ENCODE assay signal across 22 mouse cellular contexts in the genomic region with DNA sequence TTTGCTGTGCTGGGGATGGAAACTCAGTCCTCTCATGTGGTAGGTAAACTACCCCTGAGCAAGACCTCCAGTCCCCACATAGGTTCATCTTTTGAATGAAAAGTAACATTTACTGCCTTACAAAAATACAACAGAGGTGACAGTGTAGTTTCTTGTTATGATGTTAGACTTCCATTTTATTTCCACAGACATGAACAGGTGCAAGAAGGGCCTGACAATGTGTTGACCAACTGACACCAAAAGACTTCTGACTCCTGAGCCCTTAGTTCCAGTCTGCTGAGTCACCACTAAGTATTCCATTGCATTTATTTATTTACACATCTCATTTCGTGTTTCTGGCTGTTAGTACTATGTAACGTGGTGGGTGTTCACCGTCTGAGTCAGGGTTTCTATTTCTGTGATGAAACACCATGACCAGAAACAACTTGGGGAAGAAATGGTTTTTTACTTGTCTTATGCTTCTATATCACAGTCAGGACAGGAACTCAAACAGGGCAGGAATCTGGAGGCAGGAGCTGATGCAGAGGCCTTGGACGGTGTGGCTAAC. TPM values are rescaled to one million over a fixed set of nuclear protein-coding genes. Genes with fewer than 3 reads are reported as not detected.
DNase-seq lines count a peak whose midpoint lies in the region; ATAC-seq lines count a peak whose summit lies in the region.
"Had no signal": no experiment of that assay in that cellular context is flagged by ENCODE, and none has a peak within 500 bp of the region (broad histone marks: within the 10 kb centered on the region; RNA-seq: fewer than 3 reads in every experiment).

No protein-coding gene starts in this region.

- peak overlapping the region; percentile 11; the same call in 1 of the 2 replicates for H3K27ac ChIP-seq in embryonic facial prominence, embryonic 13.5 days
- no peak overlapping the region for H3K27ac ChIP-seq in embryonic facial prominence, embryonic 10.5 days (replicated peaks)
- H3K27ac ChIP-seq: forebrain, embryonic 12.5 days; hindbrain, embryonic 12.5 days had no signal

- H3K4me3 ChIP-seq in embryonic facial prominence, embryonic 13.5 days: no peak overlapping the region
- H3K4me3 ChIP-seq in embryonic facial prominence, embryonic 10.5 days: no peak overlapping the region
- H3K4me3 ChIP-seq: forebrain, embryonic 12.5 days; gastrocnemius, adult 2 months; hindbrain, embryonic 12.5 days had no signal

- no peaks in the 10 kb centered on the region for H3K27me3 ChIP-seq in embryonic facial prominence, embryonic 13.5 days
- no peaks in the 10 kb centered on the region for H3K27me3 ChIP-seq in embryonic facial prominence, embryonic 10.5 days (replicated peaks; ENCODE audit: low read depth, poor library complexity, severe bottlenecking)
- H3K27me3 ChIP-seq: forebrain, embryonic 12.5 days; hindbrain, embryonic 12.5 days had no signal

- WGBS in embryonic facial prominence, embryonic 13.5 days: 73% methylated on average over 4 of the region's 4 CpGs
- WGBS in embryonic facial prominence, embryonic 10.5 days: 78% methylated on average over 4 of the region's 4 CpGs

- no peak for DNase-seq in embryonic facial prominence, embryonic 10.5 days (ENCODE audit: low spot score)
- DNase-seq in right cerebral cortex, adult 18-20 months: peak; percentile 4
- no peak for DNase-seq in right cerebral cortex, postnatal 25 days
- peak; percentile 23 for DNase-seq in fibroblast of lung, adult 2 months (ENCODE audit: low read depth)
- DNase-seq in cerebellum, postnatal 25 days: no peak
- DNase-seq in spleen, adult 18-20 months: no peak
- DNase-seq: adrenal gland, postnatal 10 days; cerebellum, adult 11-12 months; cerebellum, adult 9-10 months; cerebellum, postnatal 36 days; gastrocnemius, adult 2 months; gastrocnemius, postnatal 25 days; heart, postnatal 10 days; heart, postnatal 4 days had no signal

- peaks cover 15% of the 10 kb centered on the region for H3K36me3 ChIP-seq in embryonic facial prominence, embryonic 13.5 days
- peaks cover 19% of the 10 kb centered on the region for H3K36me3 ChIP-seq in embryonic facial prominence, embryonic 10.5 days (replicated peaks)
- H3K36me3 ChIP-seq: forebrain, embryonic 12.5 days; G1E; hindbrain, embryonic 12.5 days had no signal

- no peaks in the 10 kb centered on the region for H3K9me3 ChIP-seq in embryonic facial prominence, embryonic 13.5 days
- H3K9me3 ChIP-seq in embryonic facial prominence, embryonic 10.5 days: no peaks in the 10 kb centered on the region
- H3K9me3 ChIP-seq: forebrain, embryonic 12.5 days; G1E; hindbrain, embryonic 12.5 days had no signal

- no peak overlapping the region for H3K9ac ChIP-seq in embryonic facial prominence, embryonic 13.5 days
- H3K9ac ChIP-seq: forebrain, embryonic 12.5 days; hindbrain, embryonic 12.5 days had no signal

- ATAC-seq in embryonic facial prominence, embryonic 13.5 days (ENCODE audit: insufficient number of reproducible peaks, insufficient read depth, low FRiP score, low TSS enrichment, low read depth): no peak
- ATAC-seq: CD4-positive, CD25-positive, alpha-beta regulatory T cell, adult 4 months; forebrain, embryonic 16.5 days; hindbrain, embryonic 16.5 days; inflammation-experienced regulatory T-cells, adult 6 months had no signal

- H3K4me1 ChIP-seq in embryonic facial prominence, embryonic 13.5 days: peaks cover 25% of the 10 kb centered on the region
- peaks cover 16% of the 10 kb centered on the region for H3K4me1 ChIP-seq in embryonic facial prominence, embryonic 10.5 days
- H3K4me1 ChIP-seq: forebrain, embryonic 12.5 days; hindbrain, embryonic 12.5 days had no signal

- no peak overlapping the region for H3K4me2 ChIP-seq in embryonic facial prominence, embryonic 13.5 days
- H3K4me2 ChIP-seq: forebrain, embryonic 12.5 days; hindbrain, embryonic 12.5 days had no signal

RNA-seq across cellular contexts. Expression of a gene that starts 49.1 kb away (rescaled TPM):
- 45.1 and 47.0 TPM in 2 replicates for polyA plus RNA-seq in embryonic facial prominence, embryonic 13.5 days (2015; fragmentation: Nextera tagmentation; extraction: Ambion mirVana)
- polyA plus RNA-seq in embryonic facial prominence, embryonic 10.5 days (2016; fragmentation: Nextera tagmentation; extraction: Ambion mirVana): 44.6 and 48.8 TPM in 2 replicates

Comparison
In these comparisons a context has a peak if more than half of its experiments do, and no peak if none do; other contexts are left out.
1. DNase-seq: peak in right cerebral cortex, adult 18-20 months (single experiment) and fibroblast of lung, adult 2 months (single experiment); none in embryonic facial prominence, embryonic 10.5 days (single experiment), right cerebral cortex, postnatal 25 days (single experiment), cerebellum, postnatal 25 days (0 of 2) and spleen, adult 18-20 months (0 of 2).